Mouse (Mus musculus) CH12.LX (cell line): ENCODE measurements around the gene Gm44503.
A peak's percentile ranks its signal among the peaks of the same experiment; 100 is the strongest.

ENCODE experiments used
- CTCF ChIP-seq, 2 experiments: IDR thresholded peaks in 1 of 2; conservative IDR thresholded peaks in 1 of 2; 2 replicates each; pipeline ENCODE4 v1.5.1; 2011 to 2012; ENCODE audit warnings: low read depth in 2 of 2, low read length in 2 of 2, improper control_type of control experiment in 1 of 2, inconsistent platforms in 1 of 2, mild to moderate bottlenecking in 1 of 2, moderate library complexity in 1 of 2
- ELF1 ChIP-seq: IDR thresholded peaks from 2 replicates; pipeline ENCODE4 v1.6.1; 2014; ENCODE audit warnings: low read depth, mild to moderate bottlenecking, inconsistent platforms, low read length, improper control_type of control experiment
- MAX ChIP-seq: IDR thresholded peaks from 2 replicates; pipeline ENCODE4 v1.6.1; 2011; ENCODE audit warnings: low read length, improper control_type of control experiment
- MEF2A ChIP-seq: IDR thresholded peaks from 2 replicates; pipeline ENCODE4 v1.6.1; 2014; ENCODE audit warnings: low read depth, mild to moderate bottlenecking, inconsistent platforms, low read length, improper control_type of control experiment, borderline replicate concordance
- MXI1 ChIP-seq: IDR thresholded peaks from 2 replicates; pipeline ENCODE4 v1.6.1; 2011; ENCODE audit warnings: mild to moderate bottlenecking, low read depth, low read length, improper control_type of control experiment
- POLR2A ChIP-seq: IDR thresholded peaks from 2 replicates; pipeline ENCODE4 v1.6.1; 2011; ENCODE audit warnings: low read depth, mild to moderate bottlenecking, improper control_type of control experiment, low read length
- RAD21 ChIP-seq: IDR thresholded peaks from 2 replicates; pipeline ENCODE4 v1.6.1; 2011; ENCODE audit warnings: low read depth, mild to moderate bottlenecking, low read length, improper control_type of control experiment, moderate library complexity
- UBTF ChIP-seq: IDR thresholded peaks from 2 replicates; pipeline ENCODE4 v1.6.1; 2012; ENCODE audit warnings: low read depth, mild to moderate bottlenecking, inconsistent platforms, low read length, improper control_type of control experiment, moderate library complexity

GRCm38 (mm10) chr9:72968349-72969061 is 9.9 kb downstream of the Gm44503 start:
- no peak for TF ChIP-seq POLR2A
- peak; percentile 55 to 85 for TF ChIP-seq CTCF (conservative IDR thresholded peaks at IDR 0.05 in 1 of 2, IDR thresholded peaks at IDR 0.05 in 1 of 2; ENCODE audit: low read depth in 2 of 2, low read length in 2 of 2)
- no peak for TF ChIP-seq MEF2A
- no peak for TF ChIP-seq UBTF
- no peak for TF ChIP-seq MXI1
- no peak for TF ChIP-seq ELF1
- no peak for TF ChIP-seq MAX
- TF ChIP-seq RAD21, result peak; percentile 82
